Mouse (Mus musculus) heart, embryonic 11.5 days (tissue): Measurements from ENCODE around the gene Mboat1. TPM values are rescaled to one million over a fixed set of nuclear protein-coding genes. Genes with fewer than 3 reads are reported as not detected.

Experiments
- ATAC-seq: fragments of 200-750 bp; cut with Nextera tagmentation; replicated peaks from 2 replicates; pipeline ENCODE4 v1.8.0; 2017; ENCODE audit warnings: moderate library complexity; ENCODE audit not compliant: insufficient number of reproducible peaks, low FRiP score, low TSS enrichment
- H3K27ac ChIP-seq: fragments of 300-500 bp; sonication (generic); 2 replicates; pipeline ENCODE4 v1.5.1; 2014; ENCODE audit warnings: mild to moderate bottlenecking, low read depth, low read length
- H3K27me3 ChIP-seq: fragments of 300-500 bp; sonication (generic); 2 replicates; pipeline ENCODE4 v1.6.1; 2014; ENCODE audit warnings: mild to moderate bottlenecking, low read length, mixed read lengths; ENCODE audit not compliant: control insufficient read depth, insufficient read depth
- H3K36me3 ChIP-seq: fragments of 300-500 bp; sonication (generic); 2 replicates; pipeline ENCODE4 v1.6.1; 2014; ENCODE audit warnings: mild to moderate bottlenecking, low read length, moderate library complexity, mixed read lengths; ENCODE audit not compliant: control insufficient read depth, insufficient read depth
- H3K4me1 ChIP-seq: fragments of 300-500 bp; sonication (generic); 2 replicates; pipeline ENCODE4 v1.6.1; 2014; ENCODE audit warnings: low read length; ENCODE audit not compliant: control insufficient read depth, insufficient read depth
- H3K4me2 ChIP-seq: fragments of 300-500 bp; sonication (generic); 2 replicates; pipeline ENCODE4 v1.6.1; 2014; ENCODE audit warnings: mild to moderate bottlenecking, moderate library complexity
- H3K4me3 ChIP-seq: fragments of 300-500 bp; sonication (generic); 2 replicates; pipeline ENCODE4 v1.5.1; 2014; ENCODE audit warnings: low read depth, low read length
- H3K9ac ChIP-seq: fragments of 300-500 bp; sonication (generic); 2 replicates; pipeline ENCODE4 v1.6.1; 2014; ENCODE audit warnings: mild to moderate bottlenecking, low read depth, low read length, moderate library complexity
- H3K9me3 ChIP-seq: fragments of 300-500 bp; sonication (generic); replicated peaks from 2 replicates; pipeline ENCODE4 v1.6.1; 2016; ENCODE audit warnings: low read length; ENCODE audit not compliant: control insufficient read depth
- WGBS: fragments of 180-500 bp; shearing (Covaris S2); extraction: QIAGEN DNeasy Blood & Tissue Kit; methylation state at CpG from one replicate; pipeline ENCODE4 v1.1.7; 2014; ENCODE audit not compliant: insufficient replicate concordance; 5-methylcytosine and 5-hydroxymethylcytosine counted together
- polyA plus RNA-seq: library from polyadenylated mRNA; unstranded; fragments of >200 nt; fragmentation: Nextera tagmentation; extraction: Ambion mirVana; gene quantifications from 2 replicates; pipeline ENCODE4 v1.2.1, GENCODE M21; 2014

The Mboat1 gene
- polyA plus RNA-seq, 1 experiment from 2014 or later = 2.5 TPM

DNA sequence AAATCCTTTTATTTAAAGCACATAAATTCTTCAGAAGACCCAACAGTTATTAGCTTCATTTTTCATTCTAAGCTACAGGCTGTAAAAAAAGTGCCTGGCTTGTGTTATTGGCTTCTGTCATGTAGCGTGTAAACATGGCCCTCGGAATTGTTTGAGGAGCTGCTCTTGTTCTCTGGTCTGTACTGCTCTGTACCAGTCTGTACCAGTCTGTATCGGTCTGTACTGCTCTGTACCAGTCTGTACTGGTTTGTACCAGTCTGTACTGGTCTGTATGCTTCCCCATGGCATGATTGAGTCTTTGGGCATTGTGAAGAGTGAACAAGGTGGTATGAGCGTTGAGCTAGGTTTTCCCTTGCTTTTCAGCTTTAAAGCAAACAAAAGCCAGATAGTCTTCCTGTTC lies 32.5 kb downstream of the Mboat1 start:
- Histone ChIP-seq H3K4me1 (no peaks in the 10 kb centered on the region), H3K36me3 (no peaks in the 10 kb centered on the region), H3K4me2 (no peak overlapping the region), H3K9ac (no peak overlapping the region), H3K4me3 (no peak overlapping the region), H3K27ac (no peak overlapping the region), H3K9me3 (no peaks in the 10 kb centered on the region), H3K27me3 (no peaks in the 10 kb centered on the region)
- WGBS = 82% methylated on average over 4 of the region's 4 CpGs
- no peak for ATAC-seq

DNA sequence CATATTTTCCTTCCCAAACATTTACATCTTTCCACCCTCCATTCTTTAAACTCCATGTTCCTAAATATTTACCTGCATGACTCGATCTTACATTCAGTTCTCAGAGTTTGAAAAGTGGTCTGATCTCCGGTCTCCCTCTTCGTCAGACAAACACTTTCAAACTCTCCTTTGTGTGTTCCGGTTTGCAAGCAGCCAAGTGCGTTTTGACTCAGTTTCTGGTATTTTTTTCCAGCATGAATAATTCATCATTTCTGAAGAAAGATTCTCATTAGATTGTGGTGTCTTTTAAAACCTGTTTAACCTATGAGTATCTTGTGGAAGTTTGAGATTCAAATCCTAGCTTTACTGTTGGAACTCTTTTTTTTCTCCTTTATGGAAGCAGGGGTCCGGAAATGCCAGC lies 33.8 kb downstream of the Mboat1 start:
- no peak for ATAC-seq
- 89% methylated on average over 6 of the region's 6 CpGs for WGBS
- H3K27me3 ChIP-seq = no peaks in the 10 kb centered on the region
- H3K36me3 ChIP-seq = no peaks in the 10 kb centered on the region
- H3K9ac ChIP-seq = no peak overlapping the region
- no peak overlapping the region for H3K27ac ChIP-seq
- no peaks in the 10 kb centered on the region for H3K4me1 ChIP-seq
- H3K4me2 ChIP-seq = no peak overlapping the region
- no peak overlapping the region for H3K4me3 ChIP-seq
- no peaks in the 10 kb centered on the region for H3K9me3 ChIP-seq

DNA sequence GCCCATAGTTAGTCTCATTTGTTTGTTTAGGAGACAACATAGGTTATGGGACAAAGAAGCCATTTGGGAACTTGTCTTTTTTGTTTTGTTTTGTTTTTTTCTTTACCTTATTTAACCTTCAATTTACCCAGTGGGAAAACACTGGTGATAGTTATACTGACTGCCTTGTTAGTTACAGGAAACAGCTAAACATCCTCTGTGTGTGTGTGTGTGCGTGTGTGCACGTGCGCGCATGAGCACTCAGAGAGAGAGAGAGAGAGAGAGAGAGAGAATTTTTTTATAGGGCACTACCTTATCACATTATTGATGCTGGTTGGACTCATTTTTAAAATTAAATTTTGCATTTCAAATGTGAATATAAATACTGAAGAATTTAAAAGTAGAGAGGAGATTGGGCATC lies 38.3 kb downstream of the Mboat1 start:
- H3K27me3 ChIP-seq = no peaks in the 10 kb centered on the region
- WGBS = 94% methylated on average over 4 of the region's 4 CpGs
- no peak overlapping the region for H3K9ac ChIP-seq
- no peaks in the 10 kb centered on the region for H3K9me3 ChIP-seq
- no peak overlapping the region for H3K4me2 ChIP-seq
- no peaks in the 10 kb centered on the region for H3K4me1 ChIP-seq
- H3K36me3 ChIP-seq = no peaks in the 10 kb centered on the region
- H3K4me3 ChIP-seq = no peak overlapping the region
- ATAC-seq = no peak
- H3K27ac ChIP-seq = no peak overlapping the region

- Histone ChIP-seq H3K4me1 (no peaks in the 10 kb centered on the region), H3K27me3 (no peaks in the 10 kb centered on the region), H3K4me3 (no peak overlapping the region), H3K27ac (no peak overlapping the region), H3K36me3 (no peaks in the 10 kb centered on the region), H3K9ac (no peak overlapping the region), H3K9me3 (no peaks in the 10 kb centered on the region), H3K4me2 (no peak overlapping the region)
- no peak for ATAC-seq
- WGBS = 80% methylated on average over 6 of the region's 6 CpGs
These were observed 41.1 kb downstream of the Mboat1 start for GRCm38 (mm10) chr13:30177356-30177755.

- 77% methylated on average over 6 of the region's 6 CpGs for WGBS
- no peak for ATAC-seq
- Histone ChIP-seq H3K4me2 (no peak overlapping the region), H3K27me3 (no peaks in the 10 kb centered on the region), H3K36me3 (no peaks in the 10 kb centered on the region), H3K9ac (no peak overlapping the region), H3K4me1 (no peaks in the 10 kb centered on the region), H3K27ac (no peak overlapping the region), H3K4me3 (no peak overlapping the region), H3K9me3 (no peaks in the 10 kb centered on the region)
These were observed 49.3 kb downstream of the Mboat1 start for GRCm38 (mm10) chr13:30185549-30185948.

DNA sequence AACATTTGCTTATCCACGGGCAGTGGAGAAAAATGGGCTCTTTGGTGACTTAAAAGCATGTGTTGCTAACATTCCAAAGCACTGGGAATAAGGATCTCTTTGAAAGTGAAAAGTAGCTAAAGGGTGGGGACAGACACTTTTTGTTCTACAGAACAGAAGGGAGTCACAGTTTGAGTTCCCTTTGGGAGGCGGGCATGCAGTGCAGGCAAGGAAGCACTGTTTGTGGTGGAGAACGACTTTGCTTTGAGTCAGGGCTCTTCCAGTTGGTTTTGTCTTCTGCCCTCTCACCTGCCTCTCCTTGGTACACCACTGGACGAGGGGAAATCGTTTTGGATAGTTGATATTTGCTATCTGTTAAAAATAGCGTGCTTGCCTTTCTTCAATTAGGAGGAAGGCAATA lies 49.7 kb downstream of the Mboat1 start:
- Histone ChIP-seq H3K9me3 (no peaks in the 10 kb centered on the region), H3K36me3 (no peaks in the 10 kb centered on the region), H3K4me1 (no peaks in the 10 kb centered on the region), H3K9ac (no peak overlapping the region), H3K27me3 (no peaks in the 10 kb centered on the region), H3K27ac (no peak overlapping the region), H3K4me3 (no peak overlapping the region), H3K4me2 (no peak overlapping the region)
- 54% methylated on average over 6 of the region's 6 CpGs for WGBS
- no peak for ATAC-seq

DNA sequence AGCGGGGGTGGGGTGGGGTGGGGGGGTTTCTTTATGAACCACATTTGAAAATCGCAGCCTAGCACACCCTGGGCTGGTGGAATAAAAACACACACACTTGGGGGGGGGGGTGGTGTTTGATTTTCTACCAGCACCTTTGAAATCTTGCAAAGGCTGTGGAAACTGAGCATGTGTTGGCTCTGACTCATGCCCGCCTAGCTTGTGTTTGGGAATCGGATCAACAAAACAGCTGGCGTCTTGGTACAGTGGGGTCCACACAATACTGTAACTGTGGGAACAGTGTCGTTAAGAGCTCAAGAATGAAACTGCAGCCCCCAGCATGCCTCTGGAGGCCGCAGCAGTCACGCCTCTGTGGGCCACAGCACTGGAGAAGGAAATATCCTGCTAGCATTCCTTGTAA lies 50.2 kb downstream of the Mboat1 start:
- no peaks in the 10 kb centered on the region for H3K27me3 ChIP-seq
- no peaks in the 10 kb centered on the region for H3K36me3 ChIP-seq
- H3K4me2 ChIP-seq = no peak overlapping the region
- no peak overlapping the region for H3K4me3 ChIP-seq
- ATAC-seq = no peak
- no peak overlapping the region for H3K27ac ChIP-seq
- no peak overlapping the region for H3K9ac ChIP-seq
- H3K4me1 ChIP-seq = no peaks in the 10 kb centered on the region
- no peaks in the 10 kb centered on the region for H3K9me3 ChIP-seq
- WGBS = 68% methylated on average over 8 of the region's 8 CpGs

DNA sequence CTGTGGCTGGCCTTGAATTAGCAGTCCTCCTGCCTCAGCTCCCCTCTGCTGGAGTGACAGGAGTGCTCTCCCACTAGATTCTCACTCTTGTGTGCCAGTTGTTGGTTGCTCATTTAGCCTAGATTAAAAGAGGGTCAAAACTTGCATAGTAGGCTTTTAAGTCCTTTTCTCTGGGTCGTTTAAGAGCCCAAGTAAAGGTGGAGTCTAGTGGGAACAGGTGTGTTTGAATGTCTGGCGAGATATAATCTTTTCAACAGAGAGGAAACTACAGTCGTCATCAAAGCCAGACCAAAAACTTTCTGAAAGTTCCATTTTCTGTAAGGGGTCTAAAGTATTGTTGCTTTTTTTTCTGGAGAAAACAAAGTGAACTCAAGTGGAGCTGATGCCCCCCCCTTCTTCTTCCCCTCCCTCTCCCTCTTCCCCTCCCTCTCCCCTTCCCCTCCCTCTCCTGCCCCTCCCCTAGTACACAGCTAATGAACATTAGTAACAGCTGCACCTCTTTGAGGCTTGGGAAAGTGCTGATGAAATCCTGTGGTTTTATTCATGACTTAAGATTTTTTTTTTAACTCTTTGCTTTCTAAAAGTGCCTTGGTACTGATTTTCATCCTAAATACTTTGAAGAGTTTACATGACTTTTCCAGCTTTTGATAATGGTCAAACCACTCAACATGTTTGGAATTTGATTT lies 55.9 kb downstream of the Mboat1 start:
- Histone ChIP-seq H3K4me1 (no peaks in the 10 kb centered on the region), H3K36me3 (no peaks in the 10 kb centered on the region), H3K4me2 (no peak overlapping the region), H3K4me3 (no peak overlapping the region), H3K9me3 (no peaks in the 10 kb centered on the region), H3K27ac (no peak overlapping the region), H3K27me3 (no peaks in the 10 kb centered on the region), H3K9ac (no peak overlapping the region)
- 56% methylated on average over 3 of the region's 3 CpGs for WGBS
- ATAC-seq = no peak

DNA sequence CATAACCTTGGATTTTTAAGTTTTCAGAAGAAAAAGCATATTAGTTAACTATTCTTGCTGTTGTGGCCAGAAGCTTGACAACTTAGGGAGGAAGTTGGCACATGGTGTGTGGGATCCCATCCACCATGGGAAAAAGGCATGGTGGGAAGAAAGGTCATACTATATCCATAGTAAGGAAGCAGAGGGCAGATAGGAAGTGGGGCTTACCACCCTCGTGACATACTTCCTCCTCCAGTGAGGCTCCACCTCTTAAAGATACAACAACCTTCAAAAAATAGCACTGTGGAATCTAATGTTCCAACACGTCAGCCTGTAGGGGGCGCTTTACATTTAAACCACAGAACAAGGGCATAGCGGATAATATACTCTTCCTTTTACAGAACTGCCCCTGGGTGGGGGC lies 57.1 kb downstream of the Mboat1 start:
- H3K36me3 ChIP-seq = no peaks in the 10 kb centered on the region
- 63% methylated on average over 4 of the region's 4 CpGs for WGBS
- H3K27me3 ChIP-seq = no peaks in the 10 kb centered on the region
- no peak overlapping the region for H3K4me2 ChIP-seq
- H3K9me3 ChIP-seq = no peaks in the 10 kb centered on the region
- H3K4me3 ChIP-seq = no peak overlapping the region
- ATAC-seq = no peak
- H3K9ac ChIP-seq = no peak overlapping the region
- no peak overlapping the region for H3K27ac ChIP-seq
- H3K4me1 ChIP-seq = no peaks in the 10 kb centered on the region
